Mouse (Mus musculus): ENCODE measurements around the gene Gjc2.

Gjc2 gene

DNA sequence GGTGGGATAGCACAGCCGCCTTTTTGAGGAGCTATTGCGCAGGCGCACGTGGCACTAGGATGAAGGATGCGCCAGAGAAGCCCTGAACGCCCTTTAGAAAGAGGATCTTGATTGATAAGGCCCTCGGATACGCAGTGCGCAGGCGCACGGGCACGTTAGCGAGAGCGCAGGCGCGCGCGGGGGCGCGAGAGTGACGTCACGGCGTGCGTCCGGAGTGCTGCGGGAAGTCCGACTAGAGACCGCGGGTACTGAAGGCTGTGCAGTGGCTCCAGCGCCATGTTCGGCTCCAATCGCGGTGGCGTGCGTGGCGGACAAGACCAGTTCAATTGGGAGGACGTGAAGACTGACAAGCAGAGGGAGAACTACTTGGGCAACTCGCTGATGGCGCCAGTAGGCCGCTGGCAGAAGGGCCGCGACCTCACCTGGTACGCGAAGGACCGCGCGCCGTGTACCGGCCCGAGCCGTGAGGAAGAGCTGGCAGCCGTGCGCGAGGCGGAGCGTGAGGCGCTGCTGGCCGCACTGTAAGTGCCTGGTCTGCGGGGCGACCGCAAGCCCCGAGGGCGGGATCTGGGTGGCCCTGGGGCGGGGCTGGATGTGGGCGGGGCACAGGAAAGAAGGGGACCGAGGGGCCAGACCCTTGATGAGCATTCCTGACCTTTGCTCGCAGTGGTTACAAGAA is 25.3 kb upstream of the Gjc2 start, which contains the start of gene 2310033P09Rik:
2310033P09Rik (plus strand) TSS at position 169 of the 679 bp plus-strand sequence.
- no peak for DNase-seq (ENCODE audit: low read depth, low spot score)

DNA sequence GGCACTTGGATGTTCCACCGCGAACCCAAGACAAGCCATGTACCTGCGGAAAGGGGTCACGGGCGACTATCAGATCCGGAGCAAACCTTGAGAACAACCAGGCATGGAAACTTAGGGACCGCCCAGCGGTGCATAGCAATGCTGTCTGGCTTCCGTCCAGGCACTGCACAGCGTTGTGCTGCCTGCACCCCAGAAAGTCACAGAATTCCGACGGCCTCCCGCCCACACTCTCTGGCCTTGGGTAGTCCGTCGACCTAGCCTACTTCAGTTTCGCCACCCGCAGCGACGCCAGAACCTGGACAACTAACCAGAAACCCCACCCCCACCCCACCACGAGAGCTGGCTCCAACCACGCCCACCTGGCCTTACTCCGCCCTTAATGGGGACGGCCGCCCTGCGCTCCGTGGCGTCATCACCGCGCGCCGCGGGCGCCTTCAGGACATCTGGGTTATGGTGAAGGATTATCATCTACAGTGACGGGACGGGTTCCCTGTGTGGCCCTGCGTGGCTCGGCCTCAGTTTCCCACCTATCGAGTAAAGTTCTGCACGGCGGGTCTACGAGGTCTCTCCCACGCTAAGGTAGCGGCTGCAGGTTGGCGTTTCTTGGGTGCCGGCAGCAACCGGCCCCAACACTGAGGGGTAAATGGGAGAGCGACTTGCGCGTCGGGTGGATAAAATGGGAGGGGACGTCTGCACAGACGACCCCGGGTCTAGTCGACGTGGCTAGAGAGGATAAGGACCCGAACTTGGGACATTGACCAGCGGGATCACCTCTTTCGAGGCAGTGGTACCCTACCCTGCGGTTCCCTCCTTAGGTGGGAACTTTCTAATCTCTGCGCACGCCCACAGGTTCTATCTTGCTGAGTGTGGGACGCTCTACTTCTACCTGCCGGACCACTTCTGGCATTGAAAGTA is 19.3 kb upstream of the Gjc2 start, which contains the start of gene Mrpl55:
Mrpl55 (plus strand) TSS at position 406 of the 915 bp plus-strand sequence.
- DNase-seq (ENCODE audit: low read depth, low spot score) = peak; percentile 89

DNA sequence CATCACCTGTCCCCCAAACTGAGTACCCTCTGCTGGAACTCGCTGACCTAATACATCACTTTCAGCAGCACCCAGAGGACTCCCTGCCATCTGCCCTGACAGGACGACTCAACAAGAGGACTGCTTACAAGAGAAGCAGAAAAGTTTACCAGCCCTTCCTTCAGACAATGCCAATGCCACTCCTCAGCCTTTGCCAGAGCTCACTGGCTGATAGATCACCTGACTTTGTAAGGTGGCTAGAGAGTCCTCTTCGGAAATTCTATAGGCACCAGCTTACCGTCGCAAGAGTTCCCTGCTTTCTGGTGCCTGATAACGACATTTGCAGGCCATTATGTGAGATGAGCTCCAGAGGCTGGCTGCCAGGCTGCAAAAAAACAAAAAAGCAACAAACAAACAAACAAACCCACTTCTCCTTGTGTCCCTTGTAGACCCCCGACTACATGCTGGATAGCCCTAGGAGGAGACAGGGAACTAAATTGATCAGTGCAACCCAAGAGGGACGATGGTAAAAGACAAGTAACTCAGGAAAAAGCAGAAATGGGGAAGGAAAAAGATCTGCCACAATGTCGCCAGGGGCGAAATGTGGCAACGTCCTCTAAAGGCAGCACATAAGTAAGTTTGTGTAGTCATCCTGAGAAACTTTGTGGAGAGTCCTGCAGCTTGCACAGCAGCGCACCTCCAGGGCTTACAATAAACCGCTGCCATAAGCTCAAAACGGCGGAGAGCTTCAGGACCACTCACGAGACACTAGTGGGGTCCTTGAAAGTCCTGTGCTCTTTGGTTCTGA is 18.4 kb upstream of the Gjc2 start:
- DNase-seq (ENCODE audit: low read depth, low spot score) = no peak

DNA sequence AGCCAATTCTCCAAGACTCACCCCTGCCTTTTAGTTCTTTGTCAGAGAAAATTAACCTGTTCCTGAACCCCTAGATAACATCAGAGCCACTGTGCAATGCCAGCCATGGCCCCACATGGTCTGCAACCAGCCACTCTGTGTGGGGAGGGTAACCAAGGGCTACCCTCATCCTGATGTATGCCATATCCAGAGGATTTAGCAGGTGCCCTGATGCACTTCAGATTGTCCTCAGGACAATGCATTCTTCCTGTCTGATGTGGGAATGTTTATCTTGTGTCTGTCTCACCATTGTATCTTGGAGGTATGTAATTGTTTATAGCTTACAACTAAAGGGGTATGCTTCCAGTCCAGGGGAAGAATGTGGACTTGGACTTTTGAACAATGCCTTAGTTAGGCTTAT is 13.2 kb upstream of the Gjc2 start:
- DNase-seq (ENCODE audit: low read depth, low spot score) = no peak

DNA sequence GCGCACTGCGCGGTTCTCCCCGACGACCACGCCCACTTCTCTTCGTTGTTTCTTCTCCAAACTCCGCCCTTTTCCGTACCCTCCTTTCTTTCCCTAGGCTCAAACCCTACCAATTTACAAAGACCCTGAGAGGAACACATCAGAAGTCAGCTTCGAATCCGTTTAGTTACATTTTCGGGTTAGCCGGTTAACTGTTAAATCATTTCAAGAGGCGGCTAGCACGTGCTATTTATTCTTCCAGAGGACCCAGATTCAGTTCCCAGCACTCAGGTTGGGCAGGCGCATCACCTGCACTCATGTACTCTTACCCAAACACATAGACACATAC is 9.0 kb upstream of the Gjc2 start, which contains the start of gene Guk1:
Guk1 (minus strand) TSS at position 154 of the 328 bp plus-strand sequence.
- DNase-seq (ENCODE audit: low read depth, low spot score) = no peak

DNA sequence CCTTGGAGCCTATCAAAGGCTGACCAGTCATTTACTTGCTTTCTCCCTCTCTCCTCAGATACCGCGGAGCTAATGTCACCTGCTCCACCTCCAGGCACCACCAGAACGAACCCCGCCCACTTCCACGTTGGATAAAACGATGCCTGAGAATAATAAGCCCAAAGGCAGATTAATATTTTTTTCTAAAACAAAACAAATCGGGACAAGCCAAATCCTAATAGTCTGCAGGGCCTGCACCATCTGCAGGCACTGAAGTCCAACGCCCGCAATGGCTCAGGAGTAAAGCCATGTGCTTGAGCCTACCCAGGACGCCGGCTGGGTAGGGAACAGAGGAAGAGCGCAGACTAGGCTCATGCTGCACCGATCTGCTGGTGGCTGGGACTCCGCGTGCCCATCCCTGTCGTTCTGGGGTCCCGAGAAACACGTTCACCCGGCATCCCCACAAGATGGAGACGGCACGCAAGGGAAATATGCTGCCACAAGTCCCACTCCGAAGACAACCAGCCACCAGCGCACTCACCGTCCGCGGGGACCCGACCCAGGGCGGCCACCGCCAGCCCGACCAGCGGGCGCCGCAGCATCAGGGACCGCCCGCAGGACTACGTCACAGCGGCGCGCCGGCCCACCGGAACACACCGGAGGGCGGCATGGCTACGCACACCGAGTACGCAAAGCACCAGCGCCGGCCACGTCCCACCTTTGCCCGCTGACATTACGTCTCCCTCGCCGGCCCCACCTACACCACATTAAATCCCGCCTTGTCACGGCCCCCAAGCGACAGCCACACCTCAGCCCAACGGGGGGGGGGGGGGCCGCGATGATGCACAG is 8.4 kb upstream of the Gjc2 start:
- DNase-seq (ENCODE audit: low read depth, low spot score) = peak; percentile 84

DNA sequence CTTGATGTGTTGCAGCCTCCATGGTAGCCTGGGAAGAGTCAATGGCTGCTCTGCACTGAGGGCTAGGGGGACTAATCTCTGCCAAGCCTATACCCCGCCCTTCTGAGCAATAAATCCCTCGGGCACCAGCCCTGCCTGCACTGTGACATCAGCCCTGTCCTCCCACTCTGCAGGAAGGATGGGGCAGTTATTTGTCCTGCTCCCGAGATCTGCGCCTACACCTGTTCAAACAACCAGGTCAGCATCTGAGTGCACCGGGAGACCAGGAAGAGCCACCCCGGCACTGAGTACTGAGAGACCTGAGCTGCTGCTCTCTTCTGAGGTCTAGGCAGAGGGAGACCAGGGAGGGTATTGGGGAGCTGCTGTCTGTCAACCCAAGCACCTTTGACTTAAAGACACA is 4.7 kb upstream of the Gjc2 start:
- no peak for DNase-seq (ENCODE audit: low read depth, low spot score)

DNA sequence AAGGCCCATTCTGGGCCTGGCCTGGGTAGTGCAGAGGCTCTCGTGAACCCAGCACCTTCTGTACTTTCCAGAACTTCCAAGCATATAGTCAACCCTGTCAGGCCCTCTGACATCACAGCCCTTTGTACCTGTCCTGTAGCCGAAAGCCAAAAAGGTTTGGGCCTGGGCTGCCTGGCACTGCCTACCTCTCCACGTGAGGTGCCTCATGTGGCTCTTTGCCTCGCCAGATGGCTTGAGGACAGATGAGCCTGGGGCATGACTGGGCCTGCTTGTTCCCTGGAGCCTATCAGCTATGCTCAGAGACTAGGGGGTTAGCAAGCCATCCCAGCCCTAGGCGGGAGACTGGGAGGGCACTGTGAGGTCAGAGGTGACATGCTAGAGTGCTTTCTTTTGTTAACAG is 2.5 kb upstream of the Gjc2 start:
- DNase-seq (ENCODE audit: low read depth, low spot score) = no peak

DNA sequence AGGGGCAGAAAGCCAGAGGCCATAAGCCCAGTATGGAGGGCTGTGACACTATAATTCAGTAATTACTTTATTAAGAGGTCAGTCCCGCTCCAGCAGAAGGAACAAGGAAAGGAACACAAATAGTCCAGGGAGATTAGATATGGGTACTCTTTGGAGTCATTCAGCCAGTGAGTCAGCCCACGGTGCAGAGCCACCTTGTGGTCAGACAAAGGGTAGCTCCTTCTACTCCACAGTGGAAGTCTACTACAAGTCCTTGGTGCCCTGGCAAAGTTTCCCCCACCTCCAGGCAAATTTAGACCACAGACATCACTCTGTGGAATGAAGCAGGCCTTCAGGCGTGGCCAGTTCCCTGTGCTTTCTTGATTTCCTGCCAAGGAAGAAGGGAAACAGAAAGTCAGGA is 808 bp upstream of the Gjc2 start:
- DNase-seq (ENCODE audit: low read depth, low spot score) = peak; percentile 89

DNA sequence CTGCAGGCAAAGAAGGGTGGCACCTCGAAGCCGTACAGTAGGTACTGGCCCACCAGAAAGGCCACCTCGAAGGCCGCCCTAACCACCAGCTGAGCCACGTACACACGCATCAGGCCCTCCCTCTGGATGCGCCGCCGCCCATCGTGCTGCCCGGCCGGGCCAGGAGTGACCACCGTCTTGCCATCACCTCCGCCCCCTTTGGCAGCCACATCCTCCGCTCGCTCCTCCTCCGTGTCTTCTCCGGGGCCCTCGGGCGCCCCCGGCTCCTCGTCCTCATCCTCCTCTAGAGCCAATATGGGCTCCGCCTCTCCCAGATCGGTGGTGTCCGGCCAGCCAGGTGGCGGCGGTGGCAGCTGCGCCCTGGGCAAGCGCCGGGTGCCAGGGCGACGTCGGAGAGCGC is 6.1 kb downstream of the Gjc2 start:
- no peak for DNase-seq (ENCODE audit: low read depth, low spot score)

DNA sequence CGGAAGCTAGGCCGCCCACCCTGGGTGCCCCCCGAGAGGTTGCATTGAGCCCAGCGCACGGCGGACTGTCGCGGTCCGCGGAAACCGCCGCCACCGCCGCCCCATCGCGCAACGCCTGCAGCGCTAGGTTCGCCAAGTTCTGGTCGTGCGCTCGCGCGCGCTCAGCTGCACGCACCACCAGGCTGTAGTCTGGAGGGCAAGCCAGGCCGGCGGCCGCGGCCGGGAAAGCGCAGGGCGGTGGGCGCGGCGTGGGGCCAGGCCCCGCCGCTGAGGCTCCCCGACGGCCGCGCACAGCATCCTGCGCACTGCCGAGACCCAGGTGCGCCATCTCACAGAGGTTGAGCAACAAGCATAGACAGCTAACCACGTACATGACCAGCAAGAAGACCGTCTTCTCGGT is 6.5 kb downstream of the Gjc2 start:
- no peak for DNase-seq (ENCODE audit: low read depth, low spot score)

DNA sequence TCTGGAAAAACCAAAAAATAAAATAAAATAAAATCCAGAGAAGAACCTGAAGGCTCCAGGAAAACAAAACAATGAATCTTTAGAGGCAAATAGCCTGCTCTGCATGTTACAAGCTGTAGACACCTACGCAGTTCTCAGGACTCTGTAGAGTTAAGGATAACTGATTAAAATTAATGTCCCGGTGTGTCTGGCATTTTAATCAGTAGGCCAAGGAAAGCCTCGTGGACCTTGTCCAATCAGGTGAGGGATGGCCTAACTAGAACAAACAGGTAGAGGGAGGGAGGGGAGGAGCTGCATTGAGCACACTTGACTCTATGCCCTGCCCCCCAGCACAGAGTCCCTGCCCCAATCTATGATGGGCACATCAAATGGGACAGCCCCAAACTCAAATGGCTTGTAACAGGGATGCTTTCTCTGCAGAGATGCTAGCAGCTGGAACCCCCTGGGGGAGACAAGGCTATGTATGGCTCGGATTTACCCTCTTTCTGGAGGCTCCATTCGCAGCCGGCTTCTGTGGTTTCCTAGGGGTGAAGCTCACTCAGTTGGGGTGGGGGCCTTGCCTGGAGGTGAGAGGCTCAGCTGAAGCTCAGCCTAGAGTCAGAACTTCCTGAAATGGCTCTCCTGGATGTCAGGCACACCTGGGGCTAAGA is 8.7 kb downstream of the Gjc2 start:
- no peak for DNase-seq (ENCODE audit: low read depth, low spot score)

DNA sequence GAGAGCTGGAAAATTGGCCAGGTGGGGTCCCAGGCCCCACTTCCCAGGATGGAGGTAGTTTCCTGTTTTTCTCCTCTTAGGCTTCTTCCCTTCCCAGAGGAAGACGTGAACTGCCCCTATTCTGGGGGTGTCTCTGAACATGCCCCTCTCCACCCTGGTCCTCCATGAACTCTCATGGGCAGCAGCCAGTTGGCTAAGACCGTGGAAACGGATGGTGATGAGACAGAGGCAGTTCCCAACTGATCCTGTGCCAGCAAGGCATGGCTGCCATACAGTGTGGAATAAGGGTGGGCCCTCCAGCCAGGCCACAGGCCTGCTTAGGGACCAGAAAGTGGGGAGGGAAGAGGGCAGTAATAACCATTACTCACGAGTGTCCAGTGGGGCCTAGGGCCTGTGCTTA is 12.5 kb downstream of the Gjc2 start:
- DNase-seq (ENCODE audit: low read depth, low spot score) = no peak

DNA sequence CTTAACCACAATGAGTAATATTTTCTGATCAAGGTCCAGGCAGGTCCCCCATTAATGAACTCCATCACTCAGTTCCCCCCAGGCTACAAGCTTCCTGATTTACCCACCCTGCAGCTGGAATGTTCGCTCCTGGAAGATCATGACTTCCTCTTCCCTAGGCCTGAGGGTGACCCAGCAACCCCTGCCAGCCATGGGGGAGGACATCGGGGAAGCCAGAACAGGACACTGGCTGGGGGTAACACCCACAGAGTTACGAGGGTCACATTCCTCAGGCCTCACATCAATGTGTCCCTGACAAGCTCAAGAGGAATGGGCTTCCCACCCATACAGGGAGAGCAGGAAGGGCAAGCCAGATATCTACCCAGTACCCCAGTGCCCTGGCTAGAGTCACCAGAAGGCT is 13.2 kb downstream of the Gjc2 start:
- DNase-seq (ENCODE audit: low read depth, low spot score) = no peak

DNA sequence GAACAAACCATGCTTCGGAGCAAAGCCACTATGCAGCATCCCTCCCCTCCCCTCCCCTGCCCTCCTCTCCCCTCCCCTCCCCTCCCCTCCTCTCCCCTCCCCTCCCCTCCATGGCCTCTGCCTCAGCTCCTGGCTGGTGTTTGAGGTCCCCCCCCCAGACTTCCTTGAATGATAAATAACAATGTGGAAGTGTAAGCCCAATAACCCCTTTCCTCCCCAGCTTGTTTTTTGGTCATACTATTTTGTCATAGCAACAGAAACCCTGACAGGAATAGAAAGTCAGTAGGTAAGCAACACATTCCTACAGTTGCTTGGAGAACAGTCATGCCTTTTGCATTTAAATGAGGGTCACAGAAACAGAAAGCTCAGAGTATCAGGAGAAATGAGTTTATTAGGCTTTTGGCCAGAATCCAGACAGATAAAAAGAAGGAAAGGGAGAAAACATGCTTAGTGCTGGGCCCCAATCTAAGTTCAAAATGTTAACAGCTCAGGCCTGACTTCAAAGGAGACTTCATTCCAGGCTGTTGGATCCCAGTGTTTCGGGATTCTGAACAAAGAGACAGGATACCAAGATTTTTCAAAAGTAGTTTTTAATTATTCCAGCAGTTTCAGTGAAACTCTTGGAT is 17.3 kb downstream of the Gjc2 start:
- peak; percentile 33 for DNase-seq (ENCODE audit: low read depth, low spot score)

DNA sequence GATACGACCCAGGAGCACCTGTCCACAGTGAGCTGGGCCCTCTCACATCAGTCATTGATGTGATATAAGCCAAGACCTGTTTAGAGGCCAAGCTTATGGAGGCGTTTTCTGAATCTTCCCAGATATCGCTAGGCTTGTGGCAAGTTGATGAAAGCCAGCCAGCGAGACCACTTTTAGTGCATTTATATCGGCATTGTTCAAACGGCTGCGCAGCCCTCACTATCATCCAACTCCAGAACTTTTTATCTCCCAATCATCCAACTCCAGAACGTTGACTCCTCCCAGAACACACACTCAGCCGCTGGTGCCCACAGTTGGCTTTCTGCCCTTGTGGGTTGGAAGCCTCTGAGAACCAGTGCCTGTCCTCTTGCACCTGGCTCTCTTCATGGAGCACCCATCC is 18.6 kb downstream of the Gjc2 start:
- DNase-seq (ENCODE audit: low read depth, low spot score) = no peak

DNA sequence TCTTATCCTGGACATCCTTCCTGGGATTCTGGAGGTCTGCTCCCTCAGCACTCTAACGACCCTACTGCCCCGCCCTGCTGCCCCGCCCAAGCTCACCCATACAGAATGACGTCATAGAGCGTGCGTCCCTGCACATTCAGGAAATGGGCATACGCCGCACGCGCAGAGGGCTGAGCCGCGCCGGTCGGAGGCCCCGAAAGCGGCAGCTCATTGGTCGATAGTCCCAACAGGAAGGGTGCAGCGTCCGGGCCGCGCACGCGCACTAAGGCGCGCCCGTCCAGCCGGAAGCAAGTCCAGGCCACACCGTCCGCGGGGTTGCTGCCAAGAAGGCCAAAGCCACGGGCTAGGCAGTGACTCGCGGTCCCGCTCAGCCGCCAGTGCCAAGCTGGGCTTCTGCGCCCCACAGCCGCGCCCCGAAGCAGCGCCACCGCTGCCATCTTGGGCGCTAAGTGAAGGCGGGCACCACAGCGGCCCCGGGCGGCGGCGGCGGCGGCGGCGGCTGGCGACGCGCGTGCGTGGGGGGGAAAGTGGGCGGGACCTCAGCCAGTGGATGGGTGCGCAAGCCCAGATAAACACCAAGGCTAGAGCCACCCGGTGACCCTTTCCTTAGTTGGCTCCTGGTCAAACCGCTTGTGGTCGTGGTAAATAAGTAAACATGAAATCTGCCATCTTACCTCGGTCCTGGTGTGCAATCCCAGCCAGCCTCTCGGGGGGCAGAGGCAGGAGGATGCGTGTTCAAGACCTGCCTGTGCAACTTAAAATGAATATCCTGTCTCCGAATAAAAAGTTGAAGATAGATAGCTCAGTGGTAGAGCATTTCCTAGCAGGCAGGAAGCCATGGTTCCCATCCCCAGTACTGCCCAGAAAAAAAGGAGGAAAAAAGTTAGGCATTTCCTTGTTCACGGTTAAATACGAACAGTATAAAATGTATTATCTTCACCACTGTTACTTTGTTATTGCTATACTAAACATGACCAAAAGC is 19.5 kb downstream of the Gjc2 start, which contains the start of gene Iba57:
Iba57 (minus strand) TSS at position 485 of the 982 bp plus-strand sequence.
- DNase-seq (ENCODE audit: low read depth, low spot score) = peak; percentile 98

DNA sequence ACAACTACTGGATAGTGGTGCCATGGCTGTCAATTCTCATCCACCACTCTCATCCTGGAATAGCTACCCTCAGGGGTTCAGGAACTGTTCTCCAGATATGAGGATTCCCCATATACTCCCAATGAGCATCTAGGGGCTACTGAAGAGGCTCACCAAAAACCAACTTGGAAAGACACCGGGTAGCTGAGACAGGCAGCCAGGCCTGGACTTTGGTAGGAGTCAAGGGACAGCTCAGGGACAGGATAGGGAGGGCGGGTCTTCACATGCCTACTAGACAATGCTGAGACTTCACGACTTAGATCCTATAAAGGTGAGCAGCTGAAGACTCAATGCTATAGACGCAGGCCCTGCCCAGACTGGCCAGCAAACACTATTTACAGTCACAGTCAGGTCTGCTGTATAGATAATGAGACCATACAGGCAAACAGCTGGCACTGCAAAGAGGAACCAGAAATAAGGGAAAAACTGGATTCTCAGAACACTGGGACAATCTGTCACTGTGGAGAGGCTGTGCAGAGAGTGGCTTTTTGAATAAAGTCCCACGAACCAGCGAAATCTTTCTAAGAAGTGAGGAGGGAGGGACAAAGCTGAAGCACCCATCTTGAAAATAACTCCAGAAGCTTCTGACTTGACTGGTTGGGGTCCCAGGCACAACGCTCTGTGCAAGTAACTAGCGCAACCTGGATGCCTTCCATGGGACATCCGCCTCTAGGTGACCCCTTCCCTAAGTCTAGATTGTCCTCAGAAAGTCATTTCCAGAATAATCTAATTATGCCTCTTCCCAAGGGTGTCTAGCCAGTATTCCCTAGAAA is 20.4 kb downstream of the Gjc2 start:
- DNase-seq (ENCODE audit: low read depth, low spot score) = no peak

Data from 3T3-L1 (cell line).